In genomic region chr7:142548706-142549105, GRCm38 (mm10) we compare ENCODE assay signal across 24 mouse cellular contexts. TPM values are rescaled to one million over a fixed set of nuclear protein-coding genes. Genes with fewer than 3 reads are reported as not detected.
A peak's percentile ranks its signal among the peaks of the same experiment; 100 is the strongest.
DNase-seq lines count a peak whose midpoint lies in the region; ATAC-seq and TF ChIP-seq lines count a peak whose summit lies in the region.
"Had no signal": no experiment of that assay in that cellular context is flagged by ENCODE, and none has a peak within 500 bp of the region (broad histone marks: within the 10 kb centered on the region; RNA-seq: fewer than 3 reads in every experiment).

No protein-coding gene starts in this region.

- H3K27me3 ChIP-seq in heart, embryonic 11.5 days (ENCODE audit: control insufficient read depth, insufficient read depth, low read length), result no peaks in the 10 kb centered on the region
- no peaks in the 10 kb centered on the region for H3K27me3 ChIP-seq in lung, embryonic 14.5 days (ENCODE audit: insufficient read depth, low read length)
- no peaks in the 10 kb centered on the region for H3K27me3 ChIP-seq in limb, embryonic 11.5 days (ENCODE audit: control insufficient read depth, insufficient read depth, low read length)
- H3K27me3 ChIP-seq: forebrain, embryonic 15.5 days; heart, embryonic 12.5 days had no signal

- peaks cover 44% of the 10 kb centered on the region for H3K4me1 ChIP-seq in heart, embryonic 11.5 days (ENCODE audit: control insufficient read depth, insufficient read depth, low read length)
- peaks cover 25% of the 10 kb centered on the region for H3K4me1 ChIP-seq in lung, embryonic 14.5 days (ENCODE audit: insufficient read depth)
- H3K4me1 ChIP-seq in limb, embryonic 11.5 days (ENCODE audit: control insufficient read depth, insufficient read depth, low read length), result peaks cover 85% of the 10 kb centered on the region

- H3K4me2 ChIP-seq in heart, embryonic 11.5 days, result no peak overlapping the region
- no peak overlapping the region for H3K4me2 ChIP-seq in lung, embryonic 14.5 days
- no peak overlapping the region for H3K4me2 ChIP-seq in limb, embryonic 11.5 days (ENCODE audit: low read depth, severe bottlenecking)
- H3K4me2 ChIP-seq: forebrain, embryonic 15.5 days; heart, embryonic 12.5 days; midbrain, embryonic 11.5 days had no signal

- WGBS in heart, embryonic 11.5 days (ENCODE audit: insufficient replicate concordance), result 59% methylated on average over 6 of the region's 6 CpGs
- WGBS in lung, embryonic 14.5 days, result 34% methylated on average over 6 of the region's 6 CpGs
- under 1% methylated on average over 6 of the region's 6 CpGs for WGBS in limb, embryonic 11.5 days

- no peaks in the 10 kb centered on the region for H3K36me3 ChIP-seq in heart, embryonic 11.5 days (ENCODE audit: control insufficient read depth, insufficient read depth, low read length)
- H3K36me3 ChIP-seq in lung, embryonic 14.5 days (ENCODE audit: insufficient read depth), result no peaks in the 10 kb centered on the region
- H3K36me3 ChIP-seq in limb, embryonic 11.5 days (ENCODE audit: control insufficient read depth, insufficient read depth, low read length), result no peaks in the 10 kb centered on the region
- H3K36me3 ChIP-seq: forebrain, embryonic 15.5 days; heart, embryonic 12.5 days had no signal

- no peak overlapping the region for H3K27ac ChIP-seq in heart, embryonic 11.5 days (ENCODE audit: low read depth, low read length)
- peak overlapping the region; percentile 76; the same call in 1 of the 2 replicates for H3K27ac ChIP-seq in lung, embryonic 14.5 days (ENCODE audit: low read depth)
- peak overlapping the region; percentile 98 for H3K27ac ChIP-seq in limb, embryonic 11.5 days (replicated peaks; ENCODE audit: low read depth, low read length)
- H3K27ac ChIP-seq: forebrain, embryonic 15.5 days; hindbrain, postnatal 0 days; layer of hippocampus, adult 2 months; left cerebral cortex, adult 2 months had no signal

- no peak overlapping the region for H3K4me3 ChIP-seq in heart, embryonic 11.5 days (ENCODE audit: low read depth, low read length)
- no peak overlapping the region for H3K4me3 ChIP-seq in lung, embryonic 14.5 days (ENCODE audit: low read depth, low read length)
- no peak overlapping the region for H3K4me3 ChIP-seq in limb, embryonic 11.5 days (ENCODE audit: low read depth, low read length)
- H3K4me3 ChIP-seq: erythroblast, embryonic 14.5 days; forebrain, embryonic 15.5 days; heart, embryonic 12.5 days; layer of hippocampus, adult 2 months; left cerebral cortex, adult 2 months had no signal

- no peak overlapping the region for H3K9ac ChIP-seq in heart, embryonic 11.5 days (ENCODE audit: low read depth, low read length)
- no peak overlapping the region for H3K9ac ChIP-seq in lung, embryonic 14.5 days
- H3K9ac ChIP-seq in limb, embryonic 11.5 days (ENCODE audit: low read length), result peak overlapping the region; percentile 0; the same call in 1 of the 2 replicates
- H3K9ac ChIP-seq: forebrain, embryonic 15.5 days; heart, embryonic 12.5 days had no signal

- ATAC-seq in heart, embryonic 11.5 days (replicated peaks; ENCODE audit: insufficient number of reproducible peaks, low FRiP score, low TSS enrichment), result no peak
- ATAC-seq in lung, embryonic 14.5 days (ENCODE audit: insufficient read depth), result no peak
- ATAC-seq in limb, embryonic 11.5 days (ENCODE audit: insufficient number of reproducible peaks, low FRiP score, low TSS enrichment, low read depth), result no peak
- ATAC-seq: forebrain, embryonic 15.5 days; hindbrain, postnatal 0 days had no signal

- H3K9me3 ChIP-seq in heart, embryonic 11.5 days (replicated peaks; ENCODE audit: control insufficient read depth, low read length), result no peaks in the 10 kb centered on the region
- H3K9me3 ChIP-seq in lung, embryonic 14.5 days (ENCODE audit: low read depth, low read length), result no peaks in the 10 kb centered on the region
- H3K9me3 ChIP-seq in limb, embryonic 11.5 days (ENCODE audit: control insufficient read depth, low read length), result no peaks in the 10 kb centered on the region
- H3K9me3 ChIP-seq: forebrain, embryonic 15.5 days; heart, embryonic 12.5 days had no signal

- no peak for TF ChIP-seq CTCF in lung, embryonic 14.5 days (IDR thresholded peaks at IDR 0.05; ENCODE audit: low read depth)

- peak; percentile 89 for DNase-seq in heart, adult 11 months
- no peak for DNase-seq in lung, embryonic 14.5 days
- DNase-seq in lung, postnatal 25 days (ENCODE audit: low spot score), result no peak
- DNase-seq in limb, embryonic 11.5 days (ENCODE audit: low spot score), result peak; percentile 86
- DNase-seq in yolk sac, embryonic 10.5 days (ENCODE audit: low spot score), result peak; percentile 42
- no peak for DNase-seq in c-Kit-positive CD71-positive TER-119-positive erythroid progenitor cells, embryonic 14.5 days (ENCODE audit: low spot score)
- DNase-seq: adrenal gland, postnatal 36 days; cerebellum, adult 8-10 months; gastrocnemius, postnatal 10 days; heart, postnatal 36 days; kidney, adult 8-10 months; liver; lung, adult 18-20 months; lung, postnatal 4 days; right cerebral cortex, adult 18-20 months; thymus, adult 18-20 months had no signal

RNA-seq across cellular contexts. Expression of gene Mrpl23, which starts 16.2 kb away (rescaled TPM):
- 15.4 and 19.3 TPM in 2 replicates for polyA plus RNA-seq in heart, embryonic 11.5 days (2014; fragmentation: Nextera tagmentation; extraction: Ambion mirVana)
- 20.3 and 31.0 TPM in 2 replicates for polyA plus RNA-seq in lung, embryonic 14.5 days (2014; fragmentation: Nextera tagmentation; extraction: Ambion mirVana)
- polyA plus RNA-seq in limb, embryonic 11.5 days (2014; fragmentation: Nextera tagmentation; extraction: Ambion mirVana), result 17.8 and 19.7 TPM in 2 replicates

RNA-seq across cellular contexts. Expression of gene Tnnt3, which starts 50.1 kb away (rescaled TPM):
- polyA plus RNA-seq in heart, embryonic 11.5 days (2014; fragmentation: Nextera tagmentation; extraction: Ambion mirVana), result 16.0 and 16.3 TPM in 2 replicates
- 1.5 and 2.5 TPM in 2 replicates for polyA plus RNA-seq in lung, embryonic 14.5 days (2014; fragmentation: Nextera tagmentation; extraction: Ambion mirVana)
- 8.0 and 10.8 TPM in 2 replicates for polyA plus RNA-seq in limb, embryonic 11.5 days (2014; fragmentation: Nextera tagmentation; extraction: Ambion mirVana)
- polyA plus RNA-seq: erythroblast, embryonic 14.5 days had no signal

Comparison
In these comparisons a context has a peak if more than half of its experiments do, and no peak if none do; other contexts are left out.
1. DNase-seq: peak in heart, adult 11 months (single experiment), limb, embryonic 11.5 days (single experiment) and yolk sac, embryonic 10.5 days (single experiment); none in lung, embryonic 14.5 days (single experiment), lung, postnatal 25 days (single experiment) and c-Kit-positive CD71-positive TER-119-positive erythroid progenitor cells, embryonic 14.5 days (single experiment).